Mouse (Mus musculus) intestine, embryonic 16.5 days (tissue): ENCODE results near the gene Kdelc2. TPM values are rescaled to one million over a fixed set of nuclear protein-coding genes. Genes with fewer than 3 reads are reported as not detected.

Experiments used
- ATAC-seq: fragments of 200-750 bp; cut with Nextera tagmentation; 2 replicates; pipeline ENCODE4 v1.8.0; 2017; ENCODE audit warnings: moderate TSS enrichment, moderate library complexity
- H3K27ac ChIP-seq: fragments of 300-500 bp; sonication (generic); 2 replicates; pipeline ENCODE4 v1.5.1; 2014; ENCODE audit warnings: mild to moderate bottlenecking, low read length
- H3K27me3 ChIP-seq: fragments of 300-500 bp; sonication (generic); replicated peaks from 2 replicates; pipeline ENCODE4 v1.6.1; 2014; ENCODE audit warnings: low read length, control low read depth, mixed read lengths; ENCODE audit not compliant: control insufficient read depth, insufficient read depth
- H3K36me3 ChIP-seq: fragments of 300-500 bp; sonication (generic); 2 replicates; pipeline ENCODE4 v1.6.1; 2014; ENCODE audit warnings: low read length, control low read depth; ENCODE audit not compliant: control insufficient read depth, insufficient read depth
- H3K4me1 ChIP-seq: fragments of 300-500 bp; sonication (generic); 2 replicates; pipeline ENCODE4 v1.6.1; 2014; ENCODE audit warnings: low read length, control low read depth, mixed read lengths; ENCODE audit not compliant: control insufficient read depth, insufficient read depth
- H3K4me2 ChIP-seq: fragments of 300-500 bp; sonication (generic); 2 replicates; pipeline ENCODE4 v1.6.1; 2014; ENCODE audit warnings: low read depth, low read length, control low read depth
- H3K4me3 ChIP-seq: fragments of 300-500 bp; sonication (generic); 2 replicates; pipeline ENCODE4 v1.5.1; 2014; ENCODE audit warnings: mild to moderate bottlenecking, low read length
- H3K9ac ChIP-seq: fragments of 300-500 bp; sonication (generic); 2 replicates; pipeline ENCODE4 v1.6.1; 2014; ENCODE audit warnings: low read depth, low read length
- H3K9me3 ChIP-seq: fragments of 300-500 bp; sonication (generic); 2 replicates; pipeline ENCODE4 v1.6.1; 2016; ENCODE audit warnings: low read length, control low read depth; ENCODE audit not compliant: control insufficient read depth
- WGBS: fragments of 180-500 bp; shearing (Covaris S2); extraction: QIAGEN DNeasy Blood & Tissue Kit; methylation state at CpG from one replicate; pipeline ENCODE4 v1.1.7; 2014; 5-methylcytosine and 5-hydroxymethylcytosine counted together
- polyA plus RNA-seq: library from polyadenylated mRNA; unstranded; fragments of >200 nt; fragmentation: Nextera tagmentation; extraction: Ambion mirVana; gene quantifications from 2 replicates; pipeline ENCODE4 v1.2.1, GENCODE M21; 2015

The Kdelc2 gene
- polyA plus RNA-seq, 1 experiment from 2014 or later: 23.9 TPM

DNA sequence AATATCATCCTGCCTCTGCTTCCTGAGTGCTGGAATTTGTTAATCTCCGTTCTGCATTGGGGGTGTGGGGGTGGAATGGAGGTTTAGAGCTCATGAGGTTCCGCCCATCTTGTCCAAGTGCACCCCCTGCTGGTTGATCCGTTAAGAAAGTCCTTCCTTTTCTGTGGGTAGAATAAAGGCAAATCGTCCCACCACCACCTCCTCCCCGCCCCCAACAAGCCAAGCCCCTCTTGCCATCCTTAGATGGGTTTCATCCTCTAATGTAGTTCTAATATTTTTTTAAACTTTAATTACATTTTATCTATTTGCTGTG, 14.5 kb downstream of the Kdelc2 start:
- Histone ChIP-seq H3K27ac (no peak overlapping the region), H3K9me3 (no peaks in the 10 kb centered on the region), H3K4me3 (no peak overlapping the region), H3K36me3 (peaks cover 7% of the 10 kb centered on the region; the same call in 1 of the 2 replicates), H3K4me1 (peaks cover 8% of the 10 kb centered on the region), H3K4me2 (no peak overlapping the region), H3K27me3 (no peaks in the 10 kb centered on the region), H3K9ac (no peak overlapping the region)
- 15% methylated on average over 5 of the region's 5 CpGs for WGBS
- no peak for ATAC-seq

DNA sequence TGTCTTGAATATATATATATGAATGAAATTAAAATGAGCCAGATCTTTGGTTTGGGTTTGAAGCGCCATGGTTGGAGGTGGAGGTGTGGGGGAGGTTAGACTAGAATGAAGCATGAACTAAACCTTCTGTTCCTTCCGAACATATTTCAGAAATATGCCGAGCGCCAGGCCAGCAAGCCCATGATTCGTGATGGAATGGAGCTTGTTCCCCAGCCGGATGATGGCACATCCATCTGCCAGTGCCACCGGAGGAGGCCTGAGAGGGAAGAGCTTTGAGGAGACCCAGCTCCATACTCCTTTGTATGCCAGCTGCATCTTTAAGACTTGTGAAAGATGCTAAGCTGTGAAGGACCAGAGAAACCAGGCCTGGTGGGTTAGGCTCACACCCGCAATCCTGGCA, 15.7 kb downstream of the Kdelc2 start:
- Histone ChIP-seq H3K4me2 (no peak overlapping the region), H3K9ac (no peak overlapping the region), H3K36me3 (peaks cover 7% of the 10 kb centered on the region; the same call in 1 of the 2 replicates), H3K9me3 (no peaks in the 10 kb centered on the region), H3K4me1 (peaks cover 8% of the 10 kb centered on the region), H3K27me3 (no peaks in the 10 kb centered on the region), H3K4me3 (no peak overlapping the region), H3K27ac (no peak overlapping the region)
- ATAC-seq: no peak
- 94% methylated on average over 8 of the region's 8 CpGs for WGBS

DNA sequence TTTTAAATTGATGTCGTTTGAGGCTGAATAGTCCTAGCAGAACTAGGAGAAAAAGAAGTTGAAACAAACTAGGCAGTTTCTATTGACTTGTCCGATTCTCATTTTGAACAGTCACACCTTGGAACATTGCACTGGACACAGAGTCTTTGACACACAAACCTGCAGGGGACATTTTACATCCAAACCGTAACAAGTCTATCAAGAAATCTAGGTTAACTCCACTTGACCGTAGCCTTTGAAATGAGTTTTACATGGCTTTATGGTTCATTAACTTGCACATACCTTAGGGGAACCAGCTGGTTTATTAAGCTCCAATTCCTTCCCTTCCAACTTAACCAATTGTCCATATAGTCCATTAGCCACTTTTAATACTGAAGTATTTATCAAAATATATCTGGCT, 16.9 kb downstream of the Kdelc2 start:
- H3K36me3 ChIP-seq: peaks cover 7% of the 10 kb centered on the region; the same call in 1 of the 2 replicates
- no peak overlapping the region for H3K9ac ChIP-seq
- H3K27ac ChIP-seq: no peak overlapping the region
- 95% methylated on average over 4 of the region's 4 CpGs for WGBS
- H3K4me3 ChIP-seq: no peak overlapping the region
- no peak for ATAC-seq
- peaks cover 8% of the 10 kb centered on the region for H3K4me1 ChIP-seq
- H3K27me3 ChIP-seq: no peaks in the 10 kb centered on the region
- H3K9me3 ChIP-seq: no peaks in the 10 kb centered on the region
- H3K4me2 ChIP-seq: no peak overlapping the region

DNA sequence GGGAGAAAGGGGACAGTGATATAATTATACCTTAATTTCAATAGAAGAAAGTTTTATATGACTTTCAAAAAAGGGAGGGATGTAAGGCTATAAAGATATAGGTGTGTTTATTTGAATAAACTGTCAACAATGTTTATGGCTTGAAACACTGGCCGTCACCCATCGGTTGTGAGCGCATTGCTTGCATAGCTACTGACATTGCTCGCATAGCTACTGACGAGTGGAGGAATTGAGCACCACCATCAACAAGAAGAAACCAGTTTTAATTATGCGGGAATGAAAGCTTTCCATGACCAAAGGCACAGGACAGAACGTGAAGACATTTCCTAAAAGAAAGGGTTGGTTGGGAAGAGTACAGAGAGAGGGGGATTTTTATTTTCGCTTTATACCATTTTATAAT, 17.3 kb downstream of the Kdelc2 start:
- Histone ChIP-seq H3K4me3 (no peak overlapping the region), H3K9ac (no peak overlapping the region), H3K4me1 (peaks cover 8% of the 10 kb centered on the region), H3K36me3 (peaks cover 7% of the 10 kb centered on the region; the same call in 1 of the 2 replicates), H3K9me3 (no peaks in the 10 kb centered on the region), H3K27me3 (no peaks in the 10 kb centered on the region), H3K4me2 (no peak overlapping the region), H3K27ac (no peak overlapping the region)
- WGBS: 82% methylated on average over 8 of the region's 8 CpGs
- no peak for ATAC-seq

DNA sequence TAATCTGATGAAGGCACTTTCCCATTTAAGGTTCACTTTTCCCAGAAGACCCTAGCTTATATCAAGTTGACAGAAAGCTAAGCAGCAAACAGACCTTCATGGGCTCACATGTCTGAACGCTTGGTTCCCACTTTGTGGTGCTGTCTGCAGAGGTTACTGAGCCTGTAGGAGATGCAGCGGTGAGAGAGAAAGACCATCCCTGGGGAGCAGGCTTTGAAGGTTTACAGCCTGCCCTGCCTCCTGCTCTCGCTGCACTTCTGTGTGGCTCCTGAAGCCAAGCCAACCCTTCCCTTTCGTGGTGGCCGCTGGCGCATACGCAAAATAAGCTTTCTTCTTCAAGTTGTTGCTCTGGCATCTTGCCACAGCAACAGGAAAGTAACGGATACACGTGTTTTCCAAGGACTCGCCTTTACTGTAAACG, 18.5 kb downstream of the Kdelc2 start, which contains the start of gene 4930550C14Rik:
Gene 4930550C14Rik (plus strand): TSS at position 35 of the 421 bp plus-strand sequence.
- Histone ChIP-seq H3K27ac (peak within 1 kb of the TSS; percentile 63), H3K9ac (peak within 1 kb of the TSS; percentile 34; the same call in 1 of the 2 replicates), H3K4me1 (peaks cover 8% of the 10 kb centered on the region), H3K4me2 (peak within 1 kb of the TSS; percentile 37), H3K36me3 (peaks cover 7% of the 10 kb centered on the region; the same call in 1 of the 2 replicates), H3K4me3 (peak within 1 kb of the TSS; percentile 14; the same call in 1 of the 2 replicates), H3K27me3 (no peaks in the 10 kb centered on the region), H3K9me3 (no peaks in the 10 kb centered on the region)
- ATAC-seq: peak; percentile 49
- WGBS: 14% methylated on average over 11 of the region's 11 CpGs

DNA sequence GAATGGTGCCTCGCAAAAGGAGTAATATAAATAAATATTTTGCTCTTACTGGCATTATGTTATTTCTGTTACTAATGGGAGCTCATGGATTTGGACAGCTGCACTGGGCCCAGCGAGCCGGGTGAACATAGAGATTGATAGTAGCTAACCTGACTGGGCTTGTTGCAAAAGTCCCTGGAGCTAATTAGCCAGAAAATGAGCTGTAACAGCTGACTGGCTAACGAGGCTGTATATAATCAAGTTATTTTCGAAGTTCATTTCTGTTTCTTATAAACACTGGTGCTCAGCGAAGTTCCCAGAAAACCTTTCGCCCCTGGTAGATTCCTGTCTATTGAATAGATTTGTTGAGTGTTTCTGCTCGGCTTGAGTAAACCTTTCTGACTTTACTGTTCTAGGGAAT, 19.2 kb downstream of the Kdelc2 start:
- Histone ChIP-seq H3K9me3 (no peaks in the 10 kb centered on the region), H3K4me3 (no peak overlapping the region), H3K4me1 (peaks cover 8% of the 10 kb centered on the region), H3K36me3 (peaks cover 6% of the 10 kb centered on the region; the same call in 1 of the 2 replicates), H3K9ac (no peak overlapping the region), H3K4me2 (no peak overlapping the region; the same call in 1 of the 2 replicates), H3K27me3 (no peaks in the 10 kb centered on the region), H3K27ac (peak overlapping the region; percentile 63; the same call in 1 of the 2 replicates)
- WGBS: 60% methylated on average over 8 of the region's 8 CpGs
- ATAC-seq: no peak

DNA sequence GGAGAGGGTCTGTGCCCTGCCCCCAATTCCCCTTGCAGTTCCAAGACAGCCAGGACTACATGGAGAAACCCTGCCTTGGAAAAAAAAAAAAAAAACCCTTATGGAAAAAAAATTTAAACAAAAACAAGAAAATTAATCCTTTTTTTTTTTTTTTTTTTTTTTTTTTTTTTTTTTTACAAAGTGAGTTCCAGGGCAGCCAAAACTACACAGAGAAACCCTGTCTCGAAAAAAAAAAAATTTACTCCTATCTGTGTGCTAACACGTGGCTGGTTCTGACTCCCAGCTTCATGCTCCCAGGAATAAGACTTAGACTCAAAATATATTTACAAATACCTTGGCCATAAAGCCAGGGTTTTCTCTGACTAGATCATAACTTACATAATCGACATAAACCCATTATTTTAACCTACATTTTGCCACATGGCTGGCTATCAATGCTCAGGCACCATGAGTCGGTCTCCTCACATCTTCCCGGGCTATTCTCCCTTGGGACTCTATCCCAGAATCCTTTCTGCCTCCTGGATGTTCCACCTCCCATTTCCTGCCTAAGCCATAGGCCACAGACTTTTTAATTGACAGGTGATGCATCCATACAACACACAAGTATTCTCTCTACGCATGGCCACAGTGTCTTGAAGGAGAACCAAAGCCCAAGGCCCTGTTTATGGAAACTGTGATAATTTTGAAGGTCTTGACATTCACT, 20.4 kb downstream of the Kdelc2 start:
- ATAC-seq: no peak
- Histone ChIP-seq H3K36me3 (peaks cover 4% of the 10 kb centered on the region; the same call in 1 of the 2 replicates), H3K9me3 (no peaks in the 10 kb centered on the region), H3K4me3 (no peak overlapping the region), H3K4me2 (no peak overlapping the region), H3K27ac (no peak overlapping the region), H3K9ac (no peak overlapping the region), H3K27me3 (no peaks in the 10 kb centered on the region), H3K4me1 (peaks cover 8% of the 10 kb centered on the region)
- 81% methylated on average over 6 of the region's 6 CpGs for WGBS

DNA sequence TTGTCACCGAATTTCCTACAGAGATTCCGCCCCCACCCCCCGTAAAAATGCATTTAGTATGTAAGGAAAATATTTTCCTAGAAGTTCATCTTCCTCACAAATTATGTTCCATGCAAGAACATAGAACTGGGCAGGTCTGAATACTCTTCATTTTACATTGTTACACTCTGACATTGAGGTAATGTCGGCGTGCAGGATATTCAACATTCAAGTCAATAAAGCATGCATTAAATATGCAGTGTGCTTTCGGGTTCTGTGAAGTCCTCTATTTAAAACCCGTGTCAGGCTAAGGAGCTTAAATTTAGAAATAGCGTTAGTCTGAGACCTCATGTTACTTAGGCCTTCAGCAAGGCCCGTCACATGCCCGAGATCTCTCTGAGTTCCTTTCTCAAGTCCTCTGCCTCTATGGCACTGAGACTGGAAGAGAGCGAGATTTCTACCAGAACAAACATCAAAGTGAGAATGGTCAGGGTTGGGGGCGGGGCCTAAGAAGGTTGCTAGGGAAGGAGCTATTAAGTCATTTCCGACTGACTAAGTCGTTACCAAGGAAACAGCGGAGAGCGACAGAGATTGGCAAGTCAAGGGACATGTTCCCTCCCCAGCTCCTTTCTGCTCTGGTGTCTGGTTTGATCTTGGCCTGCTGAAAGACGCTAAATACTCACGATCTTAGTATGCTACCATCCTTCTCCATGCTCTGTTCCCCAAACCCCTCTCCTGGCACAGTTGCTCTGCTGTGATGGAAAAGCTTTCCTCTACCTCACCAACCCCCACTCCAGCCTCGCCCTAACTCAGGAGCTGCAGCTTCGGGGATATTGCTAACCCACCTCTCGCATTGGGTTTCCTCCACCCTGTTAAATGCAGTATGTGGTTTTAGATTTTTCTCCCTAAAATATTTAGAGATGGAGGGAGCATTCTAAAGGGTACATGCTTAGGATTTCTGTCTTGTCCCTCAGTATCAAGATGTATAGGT, 21.2 kb downstream of the Kdelc2 start:
- Histone ChIP-seq H3K27ac (no peak overlapping the region), H3K4me2 (peak overlapping the region; percentile 44), H3K9ac (peak overlapping the region; percentile 17; the same call in 1 of the 2 replicates), H3K9me3 (no peaks in the 10 kb centered on the region), H3K4me1 (peaks cover 8% of the 10 kb centered on the region), H3K4me3 (peak overlapping the region; percentile 43), H3K27me3 (no peaks in the 10 kb centered on the region), H3K36me3 (no peaks in the 10 kb centered on the region; the same call in 1 of the 2 replicates)
- WGBS: 23% methylated on average over 21 of the region's 21 CpGs
- ATAC-seq: peak; percentile 83

DNA sequence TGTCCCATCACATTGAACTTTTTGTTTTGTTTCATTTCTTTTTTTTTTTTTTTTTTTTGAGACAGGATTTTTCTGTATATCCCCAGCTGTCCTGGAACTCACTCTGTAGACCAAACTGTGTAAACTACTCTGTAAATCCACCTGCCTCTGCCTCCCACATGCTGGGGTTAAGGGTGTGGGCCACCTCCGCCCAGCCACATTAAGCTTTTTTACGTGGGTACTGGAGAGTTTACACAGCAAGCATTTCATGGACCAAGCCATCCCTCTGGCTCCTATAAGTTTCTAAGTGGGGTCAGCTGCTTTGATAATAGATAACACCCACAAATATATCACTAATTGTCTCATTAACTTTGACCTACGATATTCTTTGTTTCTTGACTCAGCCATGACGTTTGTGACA, 24.7 kb downstream of the Kdelc2 start:
- no peak for ATAC-seq
- Histone ChIP-seq H3K4me1 (no peaks in the 10 kb centered on the region), H3K9me3 (no peaks in the 10 kb centered on the region), H3K4me2 (no peak overlapping the region), H3K27me3 (no peaks in the 10 kb centered on the region), H3K4me3 (no peak overlapping the region), H3K9ac (no peak overlapping the region), H3K36me3 (no peaks in the 10 kb centered on the region), H3K27ac (no peak overlapping the region)
- WGBS: 63% methylated on average over 4 of the region's 4 CpGs
